Mouse (Mus musculus) bone marrow macrophage, adult 2 months (primary cell): ENCODE results near the gene Plcxd1.

ENCODE experiments used
- CTCF ChIP-seq: IDR thresholded peaks from 2 replicates; pipeline ENCODE4 v1.5.1; 2012; ENCODE audit warnings: low read depth, mild to moderate bottlenecking, low read length, moderate library complexity
- POLR2A ChIP-seq: IDR thresholded peaks from 2 replicates; pipeline ENCODE4 v1.6.1; 2012; ENCODE audit warnings: mild to moderate bottlenecking, low read depth, low read length, borderline replicate concordance

GRCm38 (mm10) chr5:110091546-110091945, 8.2 kb upstream of the Plcxd1 start:
- TF ChIP-seq CTCF: no peak
- TF ChIP-seq POLR2A: no peak
